Mouse (Mus musculus) testis, postnatal 14 days (tissue): ENCODE measurements around the gene Aqr.

Experiments used
- DNase-seq: peaks from one replicate; pipeline ENCODE4 v3.0.0; 2021; ENCODE audit warnings: low spot score

Aqr gene

GRCm38 (mm10) chr2:114135777-114136176 lies 51.0 kb downstream of the Aqr start:
- no peak for DNase-seq

- no peak for DNase-seq
These were observed 53.5 kb downstream of the Aqr start for GRCm38 (mm10) chr2:114133355-114133754.

- DNase-seq, result no peak
These were observed 56.2 kb downstream of the Aqr start for GRCm38 (mm10) chr2:114130657-114131056.

GRCm38 (mm10) chr2:114123304-114123703 lies 63.5 kb downstream of the Aqr start:
- DNase-seq, result no peak

- DNase-seq, result no peak
These were observed 67.4 kb downstream of the Aqr start for GRCm38 (mm10) chr2:114119451-114119850.

GRCm38 (mm10) chr2:114117665-114118064 lies 69.2 kb downstream of the Aqr start:
- no peak for DNase-seq

GRCm38 (mm10) chr2:114117235-114117634 lies 69.6 kb downstream of the Aqr start:
- DNase-seq, result no peak

- no peak for DNase-seq
These were observed 71.3 kb downstream of the Aqr start for GRCm38 (mm10) chr2:114115563-114115962.

GRCm38 (mm10) chr2:114107288-114108278 lies 79.2 kb downstream of the Aqr start:
- no peak for DNase-seq

GRCm38 (mm10) chr2:114106383-114106782 lies 80.4 kb downstream of the Aqr start:
- no peak for DNase-seq

- no peak for DNase-seq
These were observed 84.4 kb downstream of the Aqr start for GRCm38 (mm10) chr2:114102471-114102870.

- no peak for DNase-seq
These were observed 86.0 kb downstream of the Aqr start for GRCm38 (mm10) chr2:114100834-114101233.

GRCm38 (mm10) chr2:114099816-114100215 lies 87.0 kb downstream of the Aqr start:
- DNase-seq, result no peak

GRCm38 (mm10) chr2:114099109-114099508 lies 87.7 kb downstream of the Aqr start:
- DNase-seq, result no peak

- DNase-seq, result no peak
These were observed 89.2 kb downstream of the Aqr start for GRCm38 (mm10) chr2:114097627-114098026.

- no peak for DNase-seq
These were observed 90.3 kb downstream of the Aqr start for GRCm38 (mm10) chr2:114096570-114096969.

- no peak for DNase-seq
These were observed 91.5 kb downstream of the Aqr start for GRCm38 (mm10) chr2:114095348-114095747.

GRCm38 (mm10) chr2:114094696-114095095 lies 92.1 kb downstream of the Aqr start:
- DNase-seq, result no peak

GRCm38 (mm10) chr2:114093577-114093976 lies 93.2 kb downstream of the Aqr start:
- DNase-seq, result no peak

- DNase-seq, result no peak
These were observed 97.0 kb downstream of the Aqr start for GRCm38 (mm10) chr2:114089862-114090261.

- DNase-seq, result no peak
These were observed 99.6 kb downstream of the Aqr start for GRCm38 (mm10) chr2:114087271-114087670.

GRCm38 (mm10) chr2:114071876-114072275 lies 114.9 kb downstream of the Aqr start:
- DNase-seq, result no peak

GRCm38 (mm10) chr2:114066226-114066625 lies 120.6 kb downstream of the Aqr start:
- DNase-seq, result no peak

GRCm38 (mm10) chr2:114064004-114064403 lies 122.8 kb downstream of the Aqr start:
- no peak for DNase-seq
